Mouse (Mus musculus) CD4-positive, CD25-positive, alpha-beta regulatory T cell (primary cell): ENCODE data around the gene Rhox4b. TPM values are rescaled to one million over a fixed set of nuclear protein-coding genes. Genes with fewer than 3 reads are reported as not detected.

Experiments used
- polyA plus RNA-seq: library from polyadenylated mRNA; unstranded; fragments of 100-300 nt; shearing (Covaris generic); gene quantifications from one replicate; pipeline ENCODE4 v1.2.1, GENCODE M21; 2017

Rhox4b gene
- polyA plus RNA-seq = not detected

GRCm38 (mm10) chrX:37432194-37432593 is at the start of gene Rhox4b:
TSS of gene Rhox4b (plus strand) at chrX:37432494.

DNA sequence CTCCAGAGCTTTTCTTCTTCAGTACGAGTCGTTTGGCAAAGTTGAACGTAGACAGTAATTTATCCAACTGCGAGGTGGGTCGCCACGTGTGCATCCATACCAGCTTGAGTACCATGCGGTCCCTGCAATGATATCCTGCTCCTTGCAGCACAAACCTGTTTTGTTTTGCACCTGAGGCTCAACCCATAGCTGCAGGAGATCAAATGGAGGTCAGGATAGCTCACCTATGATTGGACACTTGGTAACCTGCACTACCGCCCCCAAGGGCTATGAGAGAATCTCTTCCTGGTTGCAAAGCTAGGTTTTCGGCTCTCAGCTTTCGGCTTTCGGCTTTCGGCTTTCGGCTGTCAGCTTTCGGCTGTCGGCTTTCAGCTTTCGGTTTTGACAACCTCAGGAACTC is 41.7 kb upstream of the Rhox4b start, which contains the start of gene Rhox4a2:
Rhox4a2 (plus strand) TSS at position 301 of the 400 bp plus-strand sequence.

DNA sequence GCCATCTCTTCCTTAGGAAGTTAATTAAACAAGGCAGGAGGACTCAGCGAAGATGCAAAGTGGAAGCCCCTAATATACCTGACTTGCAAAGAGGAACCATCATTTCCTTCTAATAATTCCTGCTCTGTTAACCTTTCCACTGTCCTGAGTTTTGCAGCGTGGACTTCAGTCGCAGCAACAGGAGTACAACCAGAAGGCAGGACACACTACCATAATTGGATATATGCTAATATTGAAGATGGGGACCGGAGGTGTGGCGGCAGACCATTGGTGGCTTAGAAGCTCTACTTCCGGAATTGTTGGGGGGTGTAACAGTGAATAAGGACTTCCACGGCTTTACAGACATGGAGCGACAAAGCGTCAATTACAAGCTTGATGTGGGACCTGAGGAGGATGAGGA is 20.5 kb upstream of the Rhox4b start, which contains the start of gene Rhox2b:
Rhox2b (plus strand) TSS at position 301 of the 400 bp plus-strand sequence.

DNA sequence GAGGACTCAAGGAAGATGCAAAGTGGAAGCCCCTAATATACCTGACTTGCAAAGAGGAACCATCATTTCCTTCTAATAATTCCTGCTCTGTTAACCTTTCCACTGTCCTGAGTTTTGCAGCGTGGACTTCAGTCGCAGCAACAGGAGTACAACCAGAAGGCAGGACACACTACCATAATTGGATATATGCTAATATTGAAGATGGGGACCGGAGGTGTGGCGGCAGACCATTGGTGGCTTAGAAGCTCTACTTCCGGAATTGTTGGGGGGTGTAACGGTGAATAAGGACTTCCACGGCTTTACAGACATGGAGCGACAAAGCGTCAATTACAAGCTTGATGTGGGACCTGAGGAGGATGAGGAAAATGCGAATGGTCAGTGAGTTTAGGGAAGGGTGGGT is 21.1 kb downstream of the Rhox4b start, which contains the start of gene Rhox2c:
Rhox2c (plus strand) TSS at position 301 of the 400 bp plus-strand sequence.

GRCm38 (mm10) chrX:37458285-37458684 is 26.0 kb downstream of the Rhox4b start, which contains the start of gene Rhox3c:
TSS of gene Rhox3c (plus strand) at chrX:37458585.

GRCm38 (mm10) chrX:37480037-37480436 is 47.7 kb downstream of the Rhox4b start, which contains the start of gene Rhox4c:
TSS of gene Rhox4c (plus strand) at chrX:37480337.

Other genes with a start within 250 kb of the Rhox4b start
- gene Ndufa1, start 241.3 kb upstream of the Rhox4b start, polyA plus RNA-seq = 234 TPM
- gene Rnf113a1, start 241.2 kb upstream of the Rhox4b start, polyA plus RNA-seq = 13.2 TPM
- not detected for gene Gm9, start 221.5 kb upstream of the Rhox4b start, polyA plus RNA-seq
- not detected for gene Rhox1, start 210.2 kb upstream of the Rhox4b start, polyA plus RNA-seq
- not detected for gene Rhox2a, start 187.5 kb upstream of the Rhox4b start, polyA plus RNA-seq
- not detected for gene Rhox3a, start 182.6 kb upstream of the Rhox4b start, polyA plus RNA-seq
- not detected for gene Rhox4a, start 167.2 kb upstream of the Rhox4b start, polyA plus RNA-seq
- not detected for gene Rhox3a2, start 52.5 kb upstream of the Rhox4b start, polyA plus RNA-seq
- gene Rhox4a2, start 41.6 kb upstream of the Rhox4b start, polyA plus RNA-seq = not detected
- not detected for gene Rhox2b, start 20.4 kb upstream of the Rhox4b start, polyA plus RNA-seq
- gene Rhox2c, start 21.2 kb downstream of the Rhox4b start, polyA plus RNA-seq = not detected
- not detected for gene Rhox3c, start 26.1 kb downstream of the Rhox4b start, polyA plus RNA-seq
- not detected for gene Rhox4c, start 47.8 kb downstream of the Rhox4b start, polyA plus RNA-seq
- gene Rhox2d, start 60.9 kb downstream of the Rhox4b start, polyA plus RNA-seq = not detected
- not detected for gene Rhox4d, start 81.9 kb downstream of the Rhox4b start, polyA plus RNA-seq
- gene Rhox2e, start 98.0 kb downstream of the Rhox4b start, polyA plus RNA-seq = not detected
- not detected for gene Rhox3e, start 109.5 kb downstream of the Rhox4b start, polyA plus RNA-seq
- 0.20 TPM for gene Rhox4e, start 124.9 kb downstream of the Rhox4b start, polyA plus RNA-seq
- not detected for gene Rhox2f, start 138.9 kb downstream of the Rhox4b start, polyA plus RNA-seq
- gene Rhox3f, start 148.5 kb downstream of the Rhox4b start, polyA plus RNA-seq = not detected
- 0.29 TPM for gene Rhox4f, start 175.2 kb downstream of the Rhox4b start, polyA plus RNA-seq
- gene Rhox3g, start 196.1 kb downstream of the Rhox4b start, polyA plus RNA-seq = not detected
- not detected for gene Rhox2g, start 211.0 kb downstream of the Rhox4b start, polyA plus RNA-seq
- gene Rhox4g, start 218.8 kb downstream of the Rhox4b start, polyA plus RNA-seq = not detected
- gene Rhox3h, start 236.3 kb downstream of the Rhox4b start, polyA plus RNA-seq = not detected
- gene Rhox2h, start 240.8 kb downstream of the Rhox4b start, polyA plus RNA-seq = not detected